24 mouse cellular contexts compared by ENCODE assay signal in the genomic region with DNA sequence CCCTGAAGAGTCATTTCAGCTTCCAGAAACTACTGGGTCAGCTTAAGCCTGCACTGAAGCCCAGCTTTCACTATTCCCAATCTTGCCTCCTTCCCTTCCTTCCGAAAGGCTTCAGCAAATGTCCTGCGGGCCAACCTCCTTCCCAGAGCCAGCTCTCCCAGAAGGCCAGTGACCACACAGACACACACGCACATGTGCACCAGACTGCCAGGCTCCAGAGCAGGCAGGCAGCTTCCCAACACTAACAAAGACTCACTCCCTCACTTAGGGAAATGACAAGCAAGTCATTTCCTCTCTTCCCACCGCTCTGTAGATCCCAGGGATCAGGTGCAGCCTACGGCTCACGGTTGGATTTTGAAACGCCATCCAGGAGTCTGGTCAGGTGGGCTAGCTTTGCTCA. TPM values are rescaled to one million over a fixed set of nuclear protein-coding genes. Genes with fewer than 3 reads are reported as not detected.
A peak's percentile ranks its signal among the peaks of the same experiment; 100 is the strongest.
DNase-seq lines count a peak whose midpoint lies in the region; ATAC-seq and TF ChIP-seq lines count a peak whose summit lies in the region.
"Had no signal": no experiment of that assay in that cellular context is flagged by ENCODE, and none has a peak within 500 bp of the region (broad histone marks: within the 10 kb centered on the region; RNA-seq: fewer than 3 reads in every experiment).

No protein-coding gene starts in this region.

- no peak overlapping the region for H3K4me2 ChIP-seq in midbrain, embryonic 15.5 days
- H3K4me2 ChIP-seq: limb, embryonic 12.5 days; liver, embryonic 12.5 days; neural tube, embryonic 12.5 days had no signal

- TF ChIP-seq CTCF in cerebellum, adult 2 months (IDR thresholded peaks at IDR 0.05; ENCODE audit: borderline replicate concordance, insufficient read depth, low read depth, low read length), result no peak

- no peaks in the 10 kb centered on the region for H3K9me3 ChIP-seq in midbrain, embryonic 15.5 days
- H3K9me3 ChIP-seq: limb, embryonic 12.5 days; liver, embryonic 12.5 days; neural tube, embryonic 12.5 days had no signal

- H3K4me1 ChIP-seq in cerebellum, adult 2 months (ENCODE audit: control insufficient read depth, insufficient read depth, low read length), result peaks cover 66% of the 10 kb centered on the region
- no peaks in the 10 kb centered on the region for H3K4me1 ChIP-seq in midbrain, embryonic 15.5 days
- H3K4me1 ChIP-seq: neural tube, embryonic 12.5 days had no signal

- no peaks in the 10 kb centered on the region for H3K27me3 ChIP-seq in cerebellum, adult 2 months (ENCODE audit: control insufficient read depth, insufficient read depth, low read length)
- H3K27me3 ChIP-seq in midbrain, embryonic 15.5 days (replicated peaks), result no peaks in the 10 kb centered on the region
- H3K27me3 ChIP-seq: neural tube, embryonic 12.5 days had no signal

- no peaks in the 10 kb centered on the region for H3K36me3 ChIP-seq in midbrain, embryonic 15.5 days (replicated peaks)
- H3K36me3 ChIP-seq: limb, embryonic 12.5 days; liver, embryonic 12.5 days; neural tube, embryonic 12.5 days had no signal

- intact Hi-C loops in heart, postnatal 14 days (cut with DNase I), result no loop called here

- H3K9ac ChIP-seq in midbrain, embryonic 15.5 days, result no peak overlapping the region
- H3K9ac ChIP-seq: forebrain, postnatal 0 days; limb, embryonic 12.5 days; liver, embryonic 12.5 days; neural tube, embryonic 12.5 days had no signal

- no peak for ATAC-seq in midbrain, embryonic 15.5 days (replicated peaks)
- ATAC-seq: forebrain, postnatal 0 days; hindbrain, postnatal 0 days; liver, embryonic 12.5 days had no signal

- WGBS in cerebellum, adult 2 months, result 12% methylated on average over 7 of the region's 7 CpGs
- WGBS in midbrain, embryonic 15.5 days, result 86% methylated on average over 7 of the region's 7 CpGs

- no peak for TF ChIP-seq POLR2A in cerebellum, adult 2 months (IDR thresholded peaks at IDR 0.05; ENCODE audit: borderline replicate concordance, insufficient read depth, low read length)

- peak; percentile 50 to 64 for DNase-seq in cerebellum, adult 2 months
- no peak for DNase-seq in cerebellum, adult 8-10 months
- peak; percentile 29 for DNase-seq in lung, postnatal 10 days
- DNase-seq in lung, postnatal 36 days, result no peak
- DNase-seq in cerebellum, postnatal 25 days, result peak; percentile 53 to 63
- peak; percentile 34 to 63 for DNase-seq in heart, postnatal 14 days
- DNase-seq in spleen, postnatal 10 days (ENCODE audit: low spot score in 2 of 2), result no peak
- DNase-seq: B cell, adult 2 months; embryo, embryonic 11 days; forebrain, postnatal 0 days; gastrocnemius, adult 2 months; kidney, adult 18-20 months; lung, adult 2 months; lung, postnatal 4 days; thymus, adult 18-20 months; thymus, postnatal 4 days had no signal

- peak overlapping the region; percentile 93 for H3K27ac ChIP-seq in cerebellum, adult 2 months (ENCODE audit: insufficient read depth, low read length)
- H3K27ac ChIP-seq in midbrain, embryonic 15.5 days, result no peak overlapping the region
- H3K27ac ChIP-seq: gastrocnemius, adult 2 months; hindbrain, postnatal 0 days; kidney, postnatal 0 days; limb, embryonic 12.5 days; liver, embryonic 12.5 days; neural tube, embryonic 12.5 days had no signal

- H3K4me3 ChIP-seq in cerebellum, adult 2 months (replicated peaks; ENCODE audit: insufficient read depth, low read depth, low read length), result no peak overlapping the region
- H3K4me3 ChIP-seq in midbrain, embryonic 15.5 days, result no peak overlapping the region
- H3K4me3 ChIP-seq: gastrocnemius, adult 2 months; limb, embryonic 12.5 days; liver, embryonic 12.5 days; neural tube, embryonic 12.5 days had no signal

RNA-seq across cellular contexts. Expression of a gene that starts 12.1 kb away (rescaled TPM):
- 62.9 and 69.5 TPM in 2 replicates for polyA plus RNA-seq in cerebellum, adult 2 months (2012; rRNA removed)
- total RNA-seq in heart, postnatal 14 days (2021), result 1 to 10 TPM in 1 of 2 experiments, under 1 TPM in 1; 0.41 to 1.0 TPM
- polyA plus RNA-seq in midbrain, embryonic 15.5 days (2015; fragmentation: Nextera tagmentation; extraction: Ambion mirVana), result 4.7 and 6.1 TPM in 2 replicates
- polyA plus RNA-seq: liver, embryonic 12.5 days had no signal

RNA-seq across cellular contexts. Expression of a gene that starts 12.2 kb away (rescaled TPM):
- polyA plus RNA-seq in cerebellum, adult 2 months (2012; rRNA removed), result 1.4 and 1.7 TPM in 2 replicates
- not detected for total RNA-seq in heart, postnatal 14 days (2021)
- polyA plus RNA-seq in midbrain, embryonic 15.5 days (2015; fragmentation: Nextera tagmentation; extraction: Ambion mirVana), result 0.10 and 0.28 TPM in 2 replicates
- total RNA-seq: gastrocnemius, adult 2 months; hematopoietic stem cell, adult 5-6 weeks; hindbrain, postnatal 0 days had no signal
- polyA plus RNA-seq: kidney, postnatal 0 days; limb, embryonic 12.5 days; liver, embryonic 12.5 days; neural tube, embryonic 12.5 days; small intestine, adult 2 months had no signal

RNA-seq across cellular contexts. Expression of a gene that starts 59.9 kb away (rescaled TPM):
- 77.5 and 80.0 TPM in 2 replicates for polyA plus RNA-seq in cerebellum, adult 2 months (2012; rRNA removed)
- 10 to 100 TPM; 38.0 to 38.2 TPM for total RNA-seq in heart, postnatal 14 days (2021)
- 130 and 132 TPM in 2 replicates for polyA plus RNA-seq in midbrain, embryonic 15.5 days (2015; fragmentation: Nextera tagmentation; extraction: Ambion mirVana)

Comparison
In these comparisons a context has a peak if more than half of its experiments do, and no peak if none do; other contexts are left out.
1. DNase-seq: peak in cerebellum, adult 2 months (2 of 2), lung, postnatal 10 days (single experiment), cerebellum, postnatal 25 days (2 of 2) and heart, postnatal 14 days (2 of 2); none in cerebellum, adult 8-10 months (single experiment), lung, postnatal 36 days (single experiment) and spleen, postnatal 10 days (0 of 2).